Mouse (Mus musculus): ENCODE measurements around the gene Gjc2.
A peak's percentile ranks its signal among the peaks of the same experiment; 100 is the strongest.

Gjc2 gene

GRCm38 (mm10) chr11:59208153-59208831, 25.3 kb upstream of the Gjc2 start, which contains the start of gene 2310033P09Rik:
Gene 2310033P09Rik, plus strand, starts transcription at chr11:59208321.
- DNase-seq, result peak; percentile 94

GRCm38 (mm10) chr11:59202081-59202995, 19.3 kb upstream of the Gjc2 start, which contains the start of gene Mrpl55:
Gene Mrpl55, plus strand, starts transcription at chr11:59202486.
- DNase-seq, result peak; percentile 98

- DNase-seq, result no peak
Measured at GRCm38 (mm10) chr11:59201216-59202002, 18.4 kb upstream of the Gjc2 start.

GRCm38 (mm10) chr11:59196230-59196629, 13.2 kb upstream of the Gjc2 start:
- no peak for DNase-seq

- no peak for DNase-seq
Measured at GRCm38 (mm10) chr11:59192059-59192386, 9.0 kb upstream of the Gjc2 start, which contains the start of gene Guk1. Gene Guk1, minus strand, starts transcription at chr11:59192212.

DNA sequence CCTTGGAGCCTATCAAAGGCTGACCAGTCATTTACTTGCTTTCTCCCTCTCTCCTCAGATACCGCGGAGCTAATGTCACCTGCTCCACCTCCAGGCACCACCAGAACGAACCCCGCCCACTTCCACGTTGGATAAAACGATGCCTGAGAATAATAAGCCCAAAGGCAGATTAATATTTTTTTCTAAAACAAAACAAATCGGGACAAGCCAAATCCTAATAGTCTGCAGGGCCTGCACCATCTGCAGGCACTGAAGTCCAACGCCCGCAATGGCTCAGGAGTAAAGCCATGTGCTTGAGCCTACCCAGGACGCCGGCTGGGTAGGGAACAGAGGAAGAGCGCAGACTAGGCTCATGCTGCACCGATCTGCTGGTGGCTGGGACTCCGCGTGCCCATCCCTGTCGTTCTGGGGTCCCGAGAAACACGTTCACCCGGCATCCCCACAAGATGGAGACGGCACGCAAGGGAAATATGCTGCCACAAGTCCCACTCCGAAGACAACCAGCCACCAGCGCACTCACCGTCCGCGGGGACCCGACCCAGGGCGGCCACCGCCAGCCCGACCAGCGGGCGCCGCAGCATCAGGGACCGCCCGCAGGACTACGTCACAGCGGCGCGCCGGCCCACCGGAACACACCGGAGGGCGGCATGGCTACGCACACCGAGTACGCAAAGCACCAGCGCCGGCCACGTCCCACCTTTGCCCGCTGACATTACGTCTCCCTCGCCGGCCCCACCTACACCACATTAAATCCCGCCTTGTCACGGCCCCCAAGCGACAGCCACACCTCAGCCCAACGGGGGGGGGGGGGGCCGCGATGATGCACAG, 8.4 kb upstream of the Gjc2 start:
- peak; percentile 90 for DNase-seq

GRCm38 (mm10) chr11:59187706-59188105, 4.7 kb upstream of the Gjc2 start:
- no peak for DNase-seq

DNA sequence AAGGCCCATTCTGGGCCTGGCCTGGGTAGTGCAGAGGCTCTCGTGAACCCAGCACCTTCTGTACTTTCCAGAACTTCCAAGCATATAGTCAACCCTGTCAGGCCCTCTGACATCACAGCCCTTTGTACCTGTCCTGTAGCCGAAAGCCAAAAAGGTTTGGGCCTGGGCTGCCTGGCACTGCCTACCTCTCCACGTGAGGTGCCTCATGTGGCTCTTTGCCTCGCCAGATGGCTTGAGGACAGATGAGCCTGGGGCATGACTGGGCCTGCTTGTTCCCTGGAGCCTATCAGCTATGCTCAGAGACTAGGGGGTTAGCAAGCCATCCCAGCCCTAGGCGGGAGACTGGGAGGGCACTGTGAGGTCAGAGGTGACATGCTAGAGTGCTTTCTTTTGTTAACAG, 2.5 kb upstream of the Gjc2 start:
- no peak for DNase-seq

DNA sequence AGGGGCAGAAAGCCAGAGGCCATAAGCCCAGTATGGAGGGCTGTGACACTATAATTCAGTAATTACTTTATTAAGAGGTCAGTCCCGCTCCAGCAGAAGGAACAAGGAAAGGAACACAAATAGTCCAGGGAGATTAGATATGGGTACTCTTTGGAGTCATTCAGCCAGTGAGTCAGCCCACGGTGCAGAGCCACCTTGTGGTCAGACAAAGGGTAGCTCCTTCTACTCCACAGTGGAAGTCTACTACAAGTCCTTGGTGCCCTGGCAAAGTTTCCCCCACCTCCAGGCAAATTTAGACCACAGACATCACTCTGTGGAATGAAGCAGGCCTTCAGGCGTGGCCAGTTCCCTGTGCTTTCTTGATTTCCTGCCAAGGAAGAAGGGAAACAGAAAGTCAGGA, 808 bp upstream of the Gjc2 start:
- DNase-seq, result peak; percentile 58

DNA sequence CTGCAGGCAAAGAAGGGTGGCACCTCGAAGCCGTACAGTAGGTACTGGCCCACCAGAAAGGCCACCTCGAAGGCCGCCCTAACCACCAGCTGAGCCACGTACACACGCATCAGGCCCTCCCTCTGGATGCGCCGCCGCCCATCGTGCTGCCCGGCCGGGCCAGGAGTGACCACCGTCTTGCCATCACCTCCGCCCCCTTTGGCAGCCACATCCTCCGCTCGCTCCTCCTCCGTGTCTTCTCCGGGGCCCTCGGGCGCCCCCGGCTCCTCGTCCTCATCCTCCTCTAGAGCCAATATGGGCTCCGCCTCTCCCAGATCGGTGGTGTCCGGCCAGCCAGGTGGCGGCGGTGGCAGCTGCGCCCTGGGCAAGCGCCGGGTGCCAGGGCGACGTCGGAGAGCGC, 6.1 kb downstream of the Gjc2 start:
- no peak for DNase-seq

DNA sequence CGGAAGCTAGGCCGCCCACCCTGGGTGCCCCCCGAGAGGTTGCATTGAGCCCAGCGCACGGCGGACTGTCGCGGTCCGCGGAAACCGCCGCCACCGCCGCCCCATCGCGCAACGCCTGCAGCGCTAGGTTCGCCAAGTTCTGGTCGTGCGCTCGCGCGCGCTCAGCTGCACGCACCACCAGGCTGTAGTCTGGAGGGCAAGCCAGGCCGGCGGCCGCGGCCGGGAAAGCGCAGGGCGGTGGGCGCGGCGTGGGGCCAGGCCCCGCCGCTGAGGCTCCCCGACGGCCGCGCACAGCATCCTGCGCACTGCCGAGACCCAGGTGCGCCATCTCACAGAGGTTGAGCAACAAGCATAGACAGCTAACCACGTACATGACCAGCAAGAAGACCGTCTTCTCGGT, 6.5 kb downstream of the Gjc2 start:
- no peak for DNase-seq

- DNase-seq, result no peak
Measured at GRCm38 (mm10) chr11:59174189-59174838, 8.7 kb downstream of the Gjc2 start.

DNA sequence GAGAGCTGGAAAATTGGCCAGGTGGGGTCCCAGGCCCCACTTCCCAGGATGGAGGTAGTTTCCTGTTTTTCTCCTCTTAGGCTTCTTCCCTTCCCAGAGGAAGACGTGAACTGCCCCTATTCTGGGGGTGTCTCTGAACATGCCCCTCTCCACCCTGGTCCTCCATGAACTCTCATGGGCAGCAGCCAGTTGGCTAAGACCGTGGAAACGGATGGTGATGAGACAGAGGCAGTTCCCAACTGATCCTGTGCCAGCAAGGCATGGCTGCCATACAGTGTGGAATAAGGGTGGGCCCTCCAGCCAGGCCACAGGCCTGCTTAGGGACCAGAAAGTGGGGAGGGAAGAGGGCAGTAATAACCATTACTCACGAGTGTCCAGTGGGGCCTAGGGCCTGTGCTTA, 12.5 kb downstream of the Gjc2 start:
- DNase-seq, result no peak

DNA sequence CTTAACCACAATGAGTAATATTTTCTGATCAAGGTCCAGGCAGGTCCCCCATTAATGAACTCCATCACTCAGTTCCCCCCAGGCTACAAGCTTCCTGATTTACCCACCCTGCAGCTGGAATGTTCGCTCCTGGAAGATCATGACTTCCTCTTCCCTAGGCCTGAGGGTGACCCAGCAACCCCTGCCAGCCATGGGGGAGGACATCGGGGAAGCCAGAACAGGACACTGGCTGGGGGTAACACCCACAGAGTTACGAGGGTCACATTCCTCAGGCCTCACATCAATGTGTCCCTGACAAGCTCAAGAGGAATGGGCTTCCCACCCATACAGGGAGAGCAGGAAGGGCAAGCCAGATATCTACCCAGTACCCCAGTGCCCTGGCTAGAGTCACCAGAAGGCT, 13.2 kb downstream of the Gjc2 start:
- no peak for DNase-seq

DNA sequence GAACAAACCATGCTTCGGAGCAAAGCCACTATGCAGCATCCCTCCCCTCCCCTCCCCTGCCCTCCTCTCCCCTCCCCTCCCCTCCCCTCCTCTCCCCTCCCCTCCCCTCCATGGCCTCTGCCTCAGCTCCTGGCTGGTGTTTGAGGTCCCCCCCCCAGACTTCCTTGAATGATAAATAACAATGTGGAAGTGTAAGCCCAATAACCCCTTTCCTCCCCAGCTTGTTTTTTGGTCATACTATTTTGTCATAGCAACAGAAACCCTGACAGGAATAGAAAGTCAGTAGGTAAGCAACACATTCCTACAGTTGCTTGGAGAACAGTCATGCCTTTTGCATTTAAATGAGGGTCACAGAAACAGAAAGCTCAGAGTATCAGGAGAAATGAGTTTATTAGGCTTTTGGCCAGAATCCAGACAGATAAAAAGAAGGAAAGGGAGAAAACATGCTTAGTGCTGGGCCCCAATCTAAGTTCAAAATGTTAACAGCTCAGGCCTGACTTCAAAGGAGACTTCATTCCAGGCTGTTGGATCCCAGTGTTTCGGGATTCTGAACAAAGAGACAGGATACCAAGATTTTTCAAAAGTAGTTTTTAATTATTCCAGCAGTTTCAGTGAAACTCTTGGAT, 17.3 kb downstream of the Gjc2 start:
- DNase-seq, result no peak

DNA sequence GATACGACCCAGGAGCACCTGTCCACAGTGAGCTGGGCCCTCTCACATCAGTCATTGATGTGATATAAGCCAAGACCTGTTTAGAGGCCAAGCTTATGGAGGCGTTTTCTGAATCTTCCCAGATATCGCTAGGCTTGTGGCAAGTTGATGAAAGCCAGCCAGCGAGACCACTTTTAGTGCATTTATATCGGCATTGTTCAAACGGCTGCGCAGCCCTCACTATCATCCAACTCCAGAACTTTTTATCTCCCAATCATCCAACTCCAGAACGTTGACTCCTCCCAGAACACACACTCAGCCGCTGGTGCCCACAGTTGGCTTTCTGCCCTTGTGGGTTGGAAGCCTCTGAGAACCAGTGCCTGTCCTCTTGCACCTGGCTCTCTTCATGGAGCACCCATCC, 18.6 kb downstream of the Gjc2 start:
- no peak for DNase-seq

GRCm38 (mm10) chr11:59163255-59164236, 19.5 kb downstream of the Gjc2 start, which contains the start of gene Iba57:
Gene Iba57, minus strand, starts transcription at chr11:59163739.
- peak; percentile 97 for DNase-seq

DNA sequence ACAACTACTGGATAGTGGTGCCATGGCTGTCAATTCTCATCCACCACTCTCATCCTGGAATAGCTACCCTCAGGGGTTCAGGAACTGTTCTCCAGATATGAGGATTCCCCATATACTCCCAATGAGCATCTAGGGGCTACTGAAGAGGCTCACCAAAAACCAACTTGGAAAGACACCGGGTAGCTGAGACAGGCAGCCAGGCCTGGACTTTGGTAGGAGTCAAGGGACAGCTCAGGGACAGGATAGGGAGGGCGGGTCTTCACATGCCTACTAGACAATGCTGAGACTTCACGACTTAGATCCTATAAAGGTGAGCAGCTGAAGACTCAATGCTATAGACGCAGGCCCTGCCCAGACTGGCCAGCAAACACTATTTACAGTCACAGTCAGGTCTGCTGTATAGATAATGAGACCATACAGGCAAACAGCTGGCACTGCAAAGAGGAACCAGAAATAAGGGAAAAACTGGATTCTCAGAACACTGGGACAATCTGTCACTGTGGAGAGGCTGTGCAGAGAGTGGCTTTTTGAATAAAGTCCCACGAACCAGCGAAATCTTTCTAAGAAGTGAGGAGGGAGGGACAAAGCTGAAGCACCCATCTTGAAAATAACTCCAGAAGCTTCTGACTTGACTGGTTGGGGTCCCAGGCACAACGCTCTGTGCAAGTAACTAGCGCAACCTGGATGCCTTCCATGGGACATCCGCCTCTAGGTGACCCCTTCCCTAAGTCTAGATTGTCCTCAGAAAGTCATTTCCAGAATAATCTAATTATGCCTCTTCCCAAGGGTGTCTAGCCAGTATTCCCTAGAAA, 20.4 kb downstream of the Gjc2 start:
- no peak for DNase-seq

GRCm38 (mm10) chr11:59161398-59161797, 21.6 kb downstream of the Gjc2 start:
- DNase-seq, result no peak
